8 mouse cellular contexts compared by ENCODE assay signal in the genomic region with DNA sequence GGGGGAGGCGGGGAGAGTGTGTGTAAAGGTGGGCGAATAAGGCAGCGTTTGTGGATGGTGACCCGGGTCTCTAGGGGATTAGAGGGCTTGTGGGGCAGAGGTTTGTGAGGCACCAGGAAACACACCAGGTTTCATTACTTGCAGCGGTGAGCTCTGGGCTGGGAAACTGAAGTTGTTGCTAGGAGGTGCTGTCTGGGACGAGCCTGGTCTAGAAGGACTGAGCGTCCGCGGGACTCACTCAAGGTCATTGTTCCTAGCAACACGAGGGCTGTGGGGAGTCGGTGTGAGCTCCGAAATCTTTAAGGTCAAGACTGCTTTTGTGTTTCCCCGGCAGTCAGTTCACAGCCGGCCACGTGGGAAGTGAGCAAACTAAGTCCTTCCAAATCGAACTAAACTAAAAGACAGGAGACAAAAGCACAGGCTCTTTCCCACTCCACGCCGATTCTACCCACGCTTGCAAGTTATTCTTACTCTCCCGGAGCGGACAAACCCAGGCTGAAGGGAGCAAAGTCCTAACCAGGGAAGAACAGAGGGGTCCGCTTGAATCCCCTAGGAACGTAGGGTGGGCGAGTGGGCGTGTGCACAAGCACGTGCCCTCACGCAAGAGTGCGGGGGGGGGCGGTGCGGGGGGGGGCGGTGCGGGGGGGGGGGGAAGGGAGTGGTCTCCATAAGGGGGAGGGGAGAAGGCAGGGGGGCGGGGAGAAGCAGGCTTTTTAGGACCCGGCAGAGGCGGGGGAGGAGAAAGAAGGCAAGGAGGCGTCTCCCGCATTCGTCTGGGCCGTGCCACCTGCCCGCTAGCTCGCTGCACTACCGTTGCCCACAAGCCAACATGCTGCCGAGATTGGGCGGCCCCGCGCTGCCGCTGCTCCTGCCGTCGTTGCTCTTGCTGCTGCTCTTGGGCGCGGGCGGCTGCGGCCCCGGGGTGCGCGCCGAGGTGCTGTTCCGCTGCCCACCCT. TPM values are rescaled to one million over a fixed set of nuclear protein-coding genes. Genes with fewer than 3 reads are reported as not detected.
DNase-seq lines count a peak whose midpoint lies in the region; ATAC-seq and TF ChIP-seq lines count a peak whose summit lies in the region.

A gene (plus strand): TSS at position 753 of the 956 bp plus-strand sequence.

- peak within 1 kb of the TSS; percentile 99 for H3K4me2 ChIP-seq in stomach, embryonic 15.5 days

- peak within 1 kb of the TSS; percentile 63 for H3K9ac ChIP-seq in stomach, embryonic 15.5 days

- peak within 1 kb of the TSS; percentile 50 for H3K4me3 ChIP-seq in left cerebral cortex, adult 2 months
- H3K4me3 ChIP-seq in hindbrain, embryonic 10.5 days = peak within 1 kb of the TSS; percentile 83
- H3K4me3 ChIP-seq in stomach, embryonic 15.5 days (replicated peaks) = peak within 1 kb of the TSS; percentile 68

- H3K36me3 ChIP-seq in hindbrain, embryonic 10.5 days = peaks cover 13% of the 10 kb centered on the region
- H3K36me3 ChIP-seq in stomach, embryonic 15.5 days = no peaks in the 10 kb centered on the region

- ATAC-seq in stomach, embryonic 15.5 days (ENCODE audit: insufficient read depth, low FRiP score, low read depth) = peak; percentile 63

- peak; percentile 24 to 40 for DNase-seq in left cerebral cortex, adult 2 months (ENCODE audit: extremely low spot score in 1 of 2, low spot score in 2 of 2)
- DNase-seq in left cerebral cortex, adult 9 months (ENCODE audit: low spot score in 2 of 2) = no peak
- DNase-seq in cerebellum, postnatal 4 days (ENCODE audit: low spot score in 2 of 2) = peak; percentile 36 to 50
- peak; percentile 81 for DNase-seq in hindbrain, embryonic 10.5 days (ENCODE audit: low spot score)
- peak; percentile 56 to 65 for DNase-seq in layer of hippocampus, postnatal 10 days (ENCODE audit: low spot score in 2 of 2)
- DNase-seq in lung, postnatal 4 days = peak; percentile 21 to 53
- no peak for DNase-seq in thymus, postnatal 4 days

- under 1% methylated on average over 54 of the region's 58 CpGs for WGBS in hindbrain, embryonic 10.5 days
- WGBS in stomach, embryonic 15.5 days = 2% methylated on average over 45 of the region's 58 CpGs

- intact Hi-C loops in left cerebral cortex, adult 2 months (cut with DNase I) = loop anchor here (2.0 to 10.0 kb wide), 2 partner anchors 31 to 109 kb away; a partner anchor contains a TSS

- TF ChIP-seq CTCF in left cerebral cortex, adult 2 months (IDR thresholded peaks at IDR 0.05) = no peak

- H3K9me3 ChIP-seq in hindbrain, embryonic 10.5 days = no peaks in the 10 kb centered on the region
- no peaks in the 10 kb centered on the region for H3K9me3 ChIP-seq in stomach, embryonic 15.5 days

- H3K27ac ChIP-seq in left cerebral cortex, adult 2 months = 0 out of 2 replicates have a peak within 1 kb of the TSS, but pooled peaks have one; percentile 24
- peak within 1 kb of the TSS; percentile 94 for H3K27ac ChIP-seq in hindbrain, embryonic 10.5 days
- H3K27ac ChIP-seq in stomach, embryonic 15.5 days = peak within 1 kb of the TSS; percentile 82

- H3K4me1 ChIP-seq in hindbrain, embryonic 10.5 days (replicated peaks) = peaks cover 54% of the 10 kb centered on the region
- H3K4me1 ChIP-seq in stomach, embryonic 15.5 days = peaks cover 7% of the 10 kb centered on the region; the same call in 1 of the 2 replicates

- H3K27me3 ChIP-seq in hindbrain, embryonic 10.5 days (ENCODE audit: insufficient read depth, poor library complexity, severe bottlenecking) = peaks cover 23% of the 10 kb centered on the region
- no peaks in the 10 kb centered on the region for H3K27me3 ChIP-seq in stomach, embryonic 15.5 days (replicated peaks)

RNA-seq across cellular contexts. Expression of the gene that starts here (rescaled TPM):
- total RNA-seq in left cerebral cortex, adult 2 months (2021) = 10 to 100 TPM; 71.2 to 74.0 TPM
- 493 and 750 TPM in 2 replicates for polyA plus RNA-seq in hindbrain, embryonic 10.5 days (2016; fragmentation: Nextera tagmentation; extraction: Ambion mirVana)
- total RNA-seq in layer of hippocampus, postnatal 10 days (2021) = 100 to 1,000 TPM; 106 to 129 TPM
- 404 and 428 TPM in 2 replicates for polyA plus RNA-seq in stomach, embryonic 15.5 days (2015; fragmentation: Nextera tagmentation; extraction: Ambion mirVana)

Comparison
In these comparisons a context has a peak if more than half of its experiments do, and no peak if none do; other contexts are left out.
1. DNase-seq: peak in left cerebral cortex, adult 2 months (2 of 2), cerebellum, postnatal 4 days (2 of 2), hindbrain, embryonic 10.5 days (single experiment), layer of hippocampus, postnatal 10 days (2 of 2) and lung, postnatal 4 days (2 of 2); none in left cerebral cortex, adult 9 months (0 of 2) and thymus, postnatal 4 days (single experiment).
2. H3K27ac ChIP-seq: peak in every context shown above with its lines; median percentile 94 in hindbrain, embryonic 10.5 days; 82 in stomach, embryonic 15.5 days; 24 in left cerebral cortex, adult 2 months.
3. Peak in every context shown above with its lines, with median percentiles within 50 percentile points of each other: H3K4me3 ChIP-seq.